Mouse (Mus musculus): ENCODE measurements at regions not wholly inside any gene's neighbourhood (a gene's known extent, or its start where the extent isn't known, plus 50 kb on each side); places are given as distances from the start of the nearest gene placed in this dataset.

- H3K9ac ChIP-seq (ENCODE audit: low read length), result no peak overlapping the region
- DNase-seq (ENCODE audit: low spot score) (no peak), ATAC-seq (replicated peaks; ENCODE audit: low FRiP score) (no peak)
- no peaks in the 10 kb centered on the region for H3K4me1 ChIP-seq (replicated peaks; ENCODE audit: control insufficient read depth, insufficient read depth, low read length)
- H3K9me3 ChIP-seq (ENCODE audit: control insufficient read depth, low read length), result no peaks in the 10 kb centered on the region
- H3K27me3 ChIP-seq (ENCODE audit: control insufficient read depth, insufficient read depth, low read length), result no peaks in the 10 kb centered on the region
- H3K27ac ChIP-seq (ENCODE audit: low read depth, low read length), result no peak overlapping the region
- no peak overlapping the region for H3K4me3 ChIP-seq (ENCODE audit: low read depth, low read length)
- H3K4me2 ChIP-seq (ENCODE audit: low read depth, low read length, severe bottlenecking), result no peak overlapping the region
- H3K36me3 ChIP-seq (ENCODE audit: control insufficient read depth, insufficient read depth, low read length), result no peaks in the 10 kb centered on the region
Observed at GRCm38 (mm10) chr2:114993419-114993818, 338.7 kb upstream of the Dph6 start.

GRCm38 (mm10) chr2:114993882-114994281 lies 339.1 kb upstream of the Dph6 start:
- WGBS, result 84% methylated on average over 2 of the region's 2 CpGs

GRCm38 (mm10) chr2:114994691-114995347 lies 340.1 kb upstream of the Dph6 start:
- Histone ChIP-seq H3K4me3 (ENCODE audit: low read depth, low read length) (no peak overlapping the region), H3K27me3 (ENCODE audit: control insufficient read depth, insufficient read depth, low read length) (no peaks in the 10 kb centered on the region), H3K9ac (ENCODE audit: low read length) (no peak overlapping the region), H3K36me3 (ENCODE audit: control insufficient read depth, insufficient read depth, low read length) (no peaks in the 10 kb centered on the region), H3K4me1 (replicated peaks; ENCODE audit: control insufficient read depth, insufficient read depth, low read length) (no peaks in the 10 kb centered on the region), H3K27ac (ENCODE audit: low read depth, low read length) (no peak overlapping the region), H3K4me2 (ENCODE audit: low read depth, low read length, severe bottlenecking) (no peak overlapping the region), H3K9me3 (ENCODE audit: control insufficient read depth, low read length) (no peaks in the 10 kb centered on the region)
- 78% methylated on average over 2 of the region's 2 CpGs for WGBS
- DNase-seq (ENCODE audit: low spot score) (no peak), ATAC-seq (replicated peaks; ENCODE audit: low FRiP score) (no peak)

More at GRCm38 (mm10) chr2:114993882-114994281, 339.1 kb upstream of the Dph6 start:
- no peak overlapping the region for H3K4me2 ChIP-seq (ENCODE audit: low read depth, low read length, severe bottlenecking)
- no peak overlapping the region for H3K9ac ChIP-seq (ENCODE audit: low read length)
- no peaks in the 10 kb centered on the region for H3K27me3 ChIP-seq (ENCODE audit: control insufficient read depth, insufficient read depth, low read length)
- no peak overlapping the region for H3K27ac ChIP-seq (ENCODE audit: low read depth, low read length)
- no peaks in the 10 kb centered on the region for H3K9me3 ChIP-seq (ENCODE audit: control insufficient read depth, low read length)
- H3K4me3 ChIP-seq (ENCODE audit: low read depth, low read length), result no peak overlapping the region
- ATAC-seq (replicated peaks; ENCODE audit: low FRiP score) (no peak), DNase-seq (ENCODE audit: low spot score) (no peak)
- H3K4me1 ChIP-seq (replicated peaks; ENCODE audit: control insufficient read depth, insufficient read depth, low read length), result no peaks in the 10 kb centered on the region
- H3K36me3 ChIP-seq (ENCODE audit: control insufficient read depth, insufficient read depth, low read length), result no peaks in the 10 kb centered on the region

GRCm38 (mm10) chr2:115013916-115014315 lies 359.2 kb upstream of the Dph6 start:
- DNase-seq (ENCODE audit: low spot score) (no peak), ATAC-seq (replicated peaks; ENCODE audit: low FRiP score) (no peak)
- H3K36me3 ChIP-seq (ENCODE audit: control insufficient read depth, insufficient read depth, low read length), result no peaks in the 10 kb centered on the region
- no peaks in the 10 kb centered on the region for H3K9me3 ChIP-seq (ENCODE audit: control insufficient read depth, low read length)
- H3K27ac ChIP-seq (ENCODE audit: low read depth, low read length), result no peak overlapping the region
- no peak overlapping the region for H3K4me3 ChIP-seq (ENCODE audit: low read depth, low read length)
- no peaks in the 10 kb centered on the region for H3K27me3 ChIP-seq (ENCODE audit: control insufficient read depth, insufficient read depth, low read length)
- H3K4me2 ChIP-seq (ENCODE audit: low read depth, low read length, severe bottlenecking), result no peak overlapping the region
- no peak overlapping the region for H3K9ac ChIP-seq (ENCODE audit: low read length)
- H3K4me1 ChIP-seq (replicated peaks; ENCODE audit: control insufficient read depth, insufficient read depth, low read length), result no peaks in the 10 kb centered on the region
- WGBS, result 93% methylated on average over 1 of the region's 1 CpGs

- Histone ChIP-seq H3K27ac (ENCODE audit: low read depth, low read length) (no peak overlapping the region), H3K4me2 (ENCODE audit: low read depth, low read length, severe bottlenecking) (no peak overlapping the region), H3K9me3 (ENCODE audit: control insufficient read depth, low read length) (no peaks in the 10 kb centered on the region), H3K4me1 (replicated peaks; ENCODE audit: control insufficient read depth, insufficient read depth, low read length) (no peaks in the 10 kb centered on the region; the same call in 1 of the 2 replicates), H3K36me3 (ENCODE audit: control insufficient read depth, insufficient read depth, low read length) (no peaks in the 10 kb centered on the region), H3K4me3 (ENCODE audit: low read depth, low read length) (no peak overlapping the region), H3K9ac (ENCODE audit: low read length) (no peak overlapping the region), H3K27me3 (ENCODE audit: control insufficient read depth, insufficient read depth, low read length) (no peaks in the 10 kb centered on the region)
- 91% methylated on average over 3 of the region's 3 CpGs for WGBS
- ATAC-seq (replicated peaks; ENCODE audit: low FRiP score) (no peak), DNase-seq (ENCODE audit: low spot score) (no peak)
Observed at GRCm38 (mm10) chr2:115026777-115027176, 372.0 kb upstream of the Dph6 start.

GRCm38 (mm10) chr2:115031134-115031533 lies 376.4 kb upstream of the Dph6 start:
- Histone ChIP-seq H3K27me3 (ENCODE audit: control insufficient read depth, insufficient read depth, low read length) (no peaks in the 10 kb centered on the region), H3K9ac (ENCODE audit: low read length) (no peak overlapping the region), H3K27ac (ENCODE audit: low read depth, low read length) (no peak overlapping the region), H3K4me3 (ENCODE audit: low read depth, low read length) (no peak overlapping the region), H3K36me3 (ENCODE audit: control insufficient read depth, insufficient read depth, low read length) (no peaks in the 10 kb centered on the region), H3K4me1 (replicated peaks; ENCODE audit: control insufficient read depth, insufficient read depth, low read length) (no peaks in the 10 kb centered on the region; the same call in 1 of the 2 replicates), H3K4me2 (ENCODE audit: low read depth, low read length, severe bottlenecking) (no peak overlapping the region), H3K9me3 (ENCODE audit: control insufficient read depth, low read length) (no peaks in the 10 kb centered on the region)
- ATAC-seq (replicated peaks; ENCODE audit: low FRiP score) (0 out of 2 replicates have a peak, but pooled peaks have one; percentile 30), DNase-seq (ENCODE audit: low spot score) (no peak)
- WGBS, result 43% methylated on average over 2 of the region's 2 CpGs

- H3K36me3 ChIP-seq (ENCODE audit: control insufficient read depth, insufficient read depth, low read length), result no peaks in the 10 kb centered on the region
- H3K4me3 ChIP-seq (ENCODE audit: low read depth, low read length), result no peak overlapping the region
- no peak for DNase-seq (ENCODE audit: low spot score)
- H3K9me3 ChIP-seq (ENCODE audit: control insufficient read depth, low read length), result no peaks in the 10 kb centered on the region
- WGBS, result 82% methylated on average over 3 of the region's 3 CpGs
- no peak overlapping the region for H3K27ac ChIP-seq (ENCODE audit: low read depth, low read length)
- H3K4me2 ChIP-seq (ENCODE audit: low read depth, low read length, severe bottlenecking), result no peak overlapping the region
- no peaks in the 10 kb centered on the region for H3K4me1 ChIP-seq (replicated peaks; ENCODE audit: control insufficient read depth, insufficient read depth, low read length)
- ATAC-seq (replicated peaks; ENCODE audit: low FRiP score), result no peak
- H3K9ac ChIP-seq (ENCODE audit: low read length), result no peak overlapping the region
- H3K27me3 ChIP-seq (ENCODE audit: control insufficient read depth, insufficient read depth, low read length), result no peaks in the 10 kb centered on the region
Observed at GRCm38 (mm10) chr2:115036205-115036604, 381.4 kb upstream of the Dph6 start.

- Histone ChIP-seq H3K4me1 (replicated peaks; ENCODE audit: control insufficient read depth, insufficient read depth, low read length) (no peaks in the 10 kb centered on the region), H3K9me3 (ENCODE audit: control insufficient read depth, low read length) (no peaks in the 10 kb centered on the region), H3K9ac (ENCODE audit: low read length) (no peak overlapping the region), H3K27ac (ENCODE audit: low read depth, low read length) (no peak overlapping the region), H3K4me3 (ENCODE audit: low read depth, low read length) (no peak overlapping the region), H3K36me3 (ENCODE audit: control insufficient read depth, insufficient read depth, low read length) (no peaks in the 10 kb centered on the region), H3K27me3 (ENCODE audit: control insufficient read depth, insufficient read depth, low read length) (no peaks in the 10 kb centered on the region), H3K4me2 (ENCODE audit: low read depth, low read length, severe bottlenecking) (no peak overlapping the region)
- 50% methylated on average over 7 of the region's 7 CpGs for WGBS
- DNase-seq (ENCODE audit: low spot score), result no peak
- no peak for ATAC-seq (replicated peaks; ENCODE audit: low FRiP score)
Observed at GRCm38 (mm10) chr2:115042299-115042785, 387.6 kb upstream of the Dph6 start.
